Mouse (Mus musculus): ENCODE measurements around the gene Gm29609.

GRCm38 (mm10) chr5:31219474-31219873, 39.8 kb upstream of the Gm29609 start:
- TF ChIP-seq POLR2A (IDR thresholded peaks at IDR 0.05; ENCODE audit: insufficient read length, low read depth) (no peak), USF1 (IDR thresholded peaks at IDR 0.05; ENCODE audit: low read depth) (no peak), TCF12 (IDR thresholded peaks at IDR 0.05; ENCODE audit: insufficient read depth, poor library complexity, severe bottlenecking) (no peak), POLR2AphosphoS2 (IDR thresholded peaks at IDR 0.05; ENCODE audit: insufficient read length, low read depth) (no peak), E2F4 (IDR thresholded peaks at IDR 0.05; ENCODE audit: insufficient read depth) (no peak), REST (IDR thresholded peaks at IDR 0.05; ENCODE audit: insufficient read depth, insufficient read length) (no peak), MYOD1 (IDR thresholded peaks at IDR 0.05; ENCODE audit: control insufficient read depth in 1 of 3, insufficient read length in 2 of 3, low read depth in 2 of 3) (no peak), MAX (IDR thresholded peaks at IDR 0.05; ENCODE audit: low read depth) (no peak), CEBPB (IDR thresholded peaks at IDR 0.05; ENCODE audit: insufficient read depth, poor library complexity, severe bottlenecking) (no peak), TCF3 (IDR thresholded peaks at IDR 0.05; ENCODE audit: insufficient read length, low read depth) (no peak)

Measured in myocyte (in vitro differentiated cells).